Mouse (Mus musculus) neural tube, embryonic 11.5 days (tissue): ENCODE data around the gene Ube2c. TPM values are rescaled to one million over a fixed set of nuclear protein-coding genes. Genes with fewer than 3 reads are reported as not detected.

Experiments
- ATAC-seq: fragments of 200-750 bp; cut with Nextera tagmentation; 2 replicates; pipeline ENCODE4 v1.8.0; 2017; ENCODE audit warnings: moderate number of reproducible peaks, mild to moderate bottlenecking, moderate TSS enrichment, moderate library complexity; ENCODE audit not compliant: insufficient read depth, low FRiP score, low TSS enrichment
- DNase-seq: peaks from one replicate; pipeline ENCODE4 v3.0.0-alpha.2; 2015; ENCODE audit warnings: low spot score
- H3K27ac ChIP-seq: fragments of 300-500 bp; sonication (generic); 2 replicates; pipeline ENCODE4 v1.5.1; 2014; ENCODE audit warnings: low read depth, mild to moderate bottlenecking, low read length
- H3K27me3 ChIP-seq: fragments of 300-500 bp; sonication (generic); 2 replicates; pipeline ENCODE4 v1.6.1; 2014; ENCODE audit warnings: mild to moderate bottlenecking, low read length, mixed read lengths; ENCODE audit not compliant: control insufficient read depth, insufficient read depth
- H3K36me3 ChIP-seq: fragments of 300-500 bp; sonication (generic); 2 replicates; pipeline ENCODE4 v1.6.1; 2014; ENCODE audit warnings: mild to moderate bottlenecking, low read length, moderate library complexity, mixed read lengths; ENCODE audit not compliant: control insufficient read depth, insufficient read depth
- H3K4me1 ChIP-seq: fragments of 300-500 bp; sonication (generic); 2 replicates; pipeline ENCODE4 v1.6.1; 2014; ENCODE audit warnings: low read length, mixed read lengths; ENCODE audit not compliant: control insufficient read depth, insufficient read depth
- H3K4me2 ChIP-seq: fragments of 300-500 bp; sonication (generic); 2 replicates; pipeline ENCODE4 v1.6.1; 2014; ENCODE audit warnings: low read depth, mild to moderate bottlenecking, moderate library complexity
- H3K4me3 ChIP-seq: fragments of 300-500 bp; sonication (generic); 2 replicates; pipeline ENCODE4 v1.5.1; 2014; ENCODE audit warnings: low read depth, low read length
- H3K9ac ChIP-seq: fragments of 300-500 bp; sonication (generic); 2 replicates; pipeline ENCODE4 v1.6.1; 2014; ENCODE audit warnings: mild to moderate bottlenecking, low read length
- H3K9me3 ChIP-seq: fragments of 300-500 bp; sonication (generic); 2 replicates; pipeline ENCODE4 v1.6.1; 2016; ENCODE audit warnings: low read length; ENCODE audit not compliant: control insufficient read depth
- WGBS: fragments of 180-500 bp; shearing (Covaris S2); extraction: QIAGEN DNeasy Blood & Tissue Kit; methylation state at CpG from one replicate; pipeline ENCODE4 v1.1.7; 2014; 5-methylcytosine and 5-hydroxymethylcytosine counted together
- polyA plus RNA-seq: library from polyadenylated mRNA; unstranded; fragments of >200 nt; fragmentation: Nextera tagmentation; extraction: Ambion mirVana; gene quantifications from 2 replicates; pipeline ENCODE4 v1.2.1, GENCODE M21; 2014

The Ube2c gene
- 449 and 453 TPM in 2 replicates for polyA plus RNA-seq

DNA sequence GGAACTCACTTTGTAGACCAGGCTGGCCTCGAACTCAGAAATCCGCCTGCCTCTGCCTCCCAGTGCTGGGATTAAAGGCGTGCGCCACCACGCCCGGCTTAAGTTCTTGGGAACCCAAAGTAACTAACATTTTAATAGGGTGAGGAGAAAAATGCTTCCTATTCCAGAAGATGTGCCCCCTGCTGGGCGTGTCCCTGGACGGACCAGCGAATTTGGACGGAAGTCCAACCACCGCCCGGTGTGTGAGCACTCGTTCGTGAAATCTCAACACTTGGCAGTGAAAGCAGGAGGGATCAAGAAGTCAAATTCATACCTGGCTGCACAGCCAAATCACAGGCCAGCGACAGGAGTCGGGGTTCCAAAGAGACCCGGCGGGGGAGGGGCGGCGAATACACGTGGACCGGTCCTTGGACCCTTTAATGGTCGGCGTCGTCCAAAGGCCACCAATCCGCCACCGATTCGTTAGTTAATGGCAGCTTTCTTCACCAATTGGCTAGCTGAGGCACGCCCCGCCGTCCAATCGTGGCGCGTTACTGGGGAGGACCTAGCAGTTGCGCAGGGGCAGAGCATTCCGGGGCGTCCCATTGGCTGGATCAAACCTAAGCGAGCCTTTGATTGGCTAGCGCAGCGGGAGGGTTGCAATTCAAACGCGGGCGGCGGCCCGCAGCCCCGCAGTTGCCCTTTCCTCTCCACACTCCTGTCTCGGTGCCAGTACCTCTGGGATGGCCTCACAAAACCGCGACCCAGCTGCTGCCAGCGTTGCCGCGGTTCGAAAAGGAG is at the start of gene Ube2c:
TSS of gene Ube2c (plus strand) at position 641 of the 780 bp plus-strand sequence.
- H3K9me3 ChIP-seq = no peaks in the 10 kb centered on the region
- peak within 1 kb of the TSS; percentile 97 for H3K4me3 ChIP-seq
- no peaks in the 10 kb centered on the region for H3K27me3 ChIP-seq
- H3K9ac ChIP-seq = peak within 1 kb of the TSS; percentile 89
- H3K4me1 ChIP-seq = peaks cover 18% of the 10 kb centered on the region
- peak within 1 kb of the TSS; percentile 86 for H3K4me2 ChIP-seq
- WGBS = 2% methylated on average over 53 of the region's 53 CpGs
- H3K36me3 ChIP-seq = peaks cover 10% of the 10 kb centered on the region
- peak within 1 kb of the TSS; percentile 60; the same call in 1 of the 2 replicates for H3K27ac ChIP-seq
- ATAC-seq (peak; percentile 99), DNase-seq (peak; percentile 99)

- DNase-seq = no peak
- 73% methylated on average over 4 of the region's 4 CpGs for WGBS
- no peak overlapping the region for H3K4me3 ChIP-seq
- no peaks in the 10 kb centered on the region for H3K27me3 ChIP-seq
- no peaks in the 10 kb centered on the region for H3K4me1 ChIP-seq
- ATAC-seq = no peak
- no peak overlapping the region for H3K4me2 ChIP-seq
- H3K36me3 ChIP-seq = no peaks in the 10 kb centered on the region
- H3K27ac ChIP-seq = no peak overlapping the region
- no peaks in the 10 kb centered on the region for H3K9me3 ChIP-seq
- no peak overlapping the region for H3K9ac ChIP-seq
Observed at GRCm38 (mm10) chr2:164723276-164723675, 46.4 kb upstream of the Ube2c start.

DNA sequence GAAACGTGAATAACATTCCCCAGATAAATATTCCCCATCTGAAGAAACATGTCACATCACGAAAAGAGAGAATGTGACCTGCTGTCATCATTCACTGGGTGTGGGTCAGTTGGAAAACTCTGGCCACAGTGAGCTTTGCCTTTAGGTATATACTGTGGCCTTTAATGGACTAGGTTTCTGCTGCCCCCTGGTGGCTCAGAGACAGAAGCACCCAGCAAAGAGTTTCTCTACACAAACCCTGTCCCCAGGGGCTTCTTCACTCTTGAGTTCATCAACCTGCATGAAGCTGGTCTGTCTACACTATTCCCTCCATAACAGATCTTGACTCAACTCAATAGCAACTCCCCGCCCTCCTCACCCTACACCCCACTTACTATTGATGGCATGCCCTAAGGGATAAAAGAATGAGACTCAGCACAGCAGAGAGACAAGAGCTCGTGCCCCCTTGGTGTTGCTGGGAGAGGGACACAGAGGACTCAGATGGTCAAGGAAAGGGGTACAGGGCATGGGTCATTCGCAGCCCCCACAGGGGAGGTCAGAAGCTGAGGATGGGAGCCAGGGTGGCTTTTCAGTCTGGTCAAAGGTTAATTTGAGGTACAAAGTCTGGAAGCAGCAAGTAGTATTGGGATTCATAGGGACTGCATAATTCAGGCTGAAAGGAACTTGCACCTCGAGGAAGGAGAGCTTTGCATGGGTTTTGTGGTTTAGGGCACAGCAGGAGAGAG is 43.6 kb upstream of the Ube2c start:
- peak; percentile 76 for DNase-seq
- 23% methylated on average over 6 of the region's 6 CpGs for WGBS
- Histone ChIP-seq H3K36me3 (no peaks in the 10 kb centered on the region), H3K4me3 (no peak overlapping the region), H3K9ac (no peak overlapping the region), H3K9me3 (no peaks in the 10 kb centered on the region), H3K27ac (no peak overlapping the region), H3K4me1 (no peaks in the 10 kb centered on the region), H3K4me2 (no peak overlapping the region), H3K27me3 (no peaks in the 10 kb centered on the region)
- no peak for ATAC-seq

- Histone ChIP-seq H3K27ac (no peak overlapping the region), H3K27me3 (no peaks in the 10 kb centered on the region), H3K4me2 (no peak overlapping the region), H3K4me3 (no peak overlapping the region), H3K9me3 (no peaks in the 10 kb centered on the region), H3K9ac (no peak overlapping the region), H3K4me1 (no peaks in the 10 kb centered on the region), H3K36me3 (no peaks in the 10 kb centered on the region)
- 75% methylated on average over 5 of the region's 5 CpGs for WGBS
- no peak for ATAC-seq
- DNase-seq = no peak
Observed at GRCm38 (mm10) chr2:164731719-164732118, 38.0 kb upstream of the Ube2c start.

DNA sequence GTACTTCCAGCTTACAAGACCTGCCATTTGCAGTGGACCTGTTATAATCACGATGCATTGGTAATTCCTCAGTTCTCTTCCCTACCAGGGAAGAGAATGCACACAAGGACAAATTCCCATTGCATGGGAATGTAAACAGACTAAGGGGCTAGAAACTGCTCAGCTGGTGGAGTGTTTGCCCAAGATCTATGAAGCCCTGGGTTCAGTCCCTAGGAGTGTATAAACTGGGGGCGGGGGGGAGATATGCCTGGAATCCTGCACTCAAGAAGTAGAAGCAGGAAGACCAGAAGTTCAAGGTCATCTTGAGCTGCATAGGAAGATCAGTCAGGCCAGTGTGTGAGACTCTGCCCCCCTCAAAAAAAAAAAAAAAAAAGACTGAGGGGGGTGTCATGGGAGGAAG is 36.4 kb upstream of the Ube2c start:
- Histone ChIP-seq H3K4me2 (no peak overlapping the region), H3K4me3 (no peak overlapping the region), H3K36me3 (no peaks in the 10 kb centered on the region), H3K4me1 (no peaks in the 10 kb centered on the region), H3K9me3 (no peaks in the 10 kb centered on the region), H3K27me3 (no peaks in the 10 kb centered on the region), H3K27ac (no peak overlapping the region), H3K9ac (no peak overlapping the region)
- DNase-seq = no peak
- WGBS = 93% methylated on average over 2 of the region's 2 CpGs
- ATAC-seq = no peak

GRCm38 (mm10) chr2:164734839-164735238 is 34.9 kb upstream of the Ube2c start:
- no peak overlapping the region for H3K4me3 ChIP-seq
- ATAC-seq = no peak
- H3K27me3 ChIP-seq = no peaks in the 10 kb centered on the region
- no peak overlapping the region for H3K27ac ChIP-seq
- H3K9ac ChIP-seq = no peak overlapping the region
- no peaks in the 10 kb centered on the region for H3K9me3 ChIP-seq
- whole genome bisulfite sequencing = 84% methylated on average over 5 of the region's 5 CpGs
- DNase-seq = no peak
- no peaks in the 10 kb centered on the region for H3K36me3 ChIP-seq
- H3K4me2 ChIP-seq = no peak overlapping the region
- H3K4me1 ChIP-seq = no peaks in the 10 kb centered on the region

DNA sequence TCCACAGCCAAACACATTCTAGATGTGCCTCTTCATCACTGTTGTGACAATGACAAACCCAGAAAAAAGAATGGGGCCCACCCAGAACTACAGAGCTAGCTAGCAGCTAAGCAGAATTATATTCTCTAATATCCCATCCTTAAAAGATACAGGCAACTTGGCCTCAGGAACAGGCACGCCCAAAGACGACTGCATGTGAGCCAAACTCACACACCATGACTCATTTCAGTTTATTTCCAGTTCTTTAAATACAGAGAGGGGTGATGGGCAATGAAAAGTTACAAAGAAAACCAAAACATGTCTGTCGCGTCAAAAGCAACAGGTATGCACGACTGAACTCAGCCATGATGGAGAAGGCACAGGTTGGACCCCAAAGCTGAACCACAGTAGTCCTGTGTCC is 34.3 kb upstream of the Ube2c start:
- 91% methylated on average over 5 of the region's 5 CpGs for WGBS

GRCm38 (mm10) chr2:164737377-164738090 is 32.2 kb upstream of the Ube2c start:
- Histone ChIP-seq H3K27ac (no peak overlapping the region), H3K9me3 (no peaks in the 10 kb centered on the region), H3K4me3 (no peak overlapping the region), H3K9ac (no peak overlapping the region), H3K4me2 (no peak overlapping the region), H3K4me1 (no peaks in the 10 kb centered on the region), H3K36me3 (no peaks in the 10 kb centered on the region), H3K27me3 (no peaks in the 10 kb centered on the region)
- DNase-seq (no peak), ATAC-seq (no peak)
- WGBS = 72% methylated on average over 3 of the region's 3 CpGs

More for the DNA sequence above, 34.3 kb upstream of the Ube2c start:
- Histone ChIP-seq H3K4me1 (no peaks in the 10 kb centered on the region), H3K4me2 (no peak overlapping the region), H3K36me3 (no peaks in the 10 kb centered on the region), H3K4me3 (no peak overlapping the region), H3K9ac (no peak overlapping the region), H3K27me3 (no peaks in the 10 kb centered on the region), H3K27ac (no peak overlapping the region), H3K9me3 (no peaks in the 10 kb centered on the region)
- no peak for ATAC-seq
- DNase-seq = no peak
